Mouse (Mus musculus): Measurements from ENCODE around the gene Gad2. TPM values are rescaled to one million over a fixed set of nuclear protein-coding genes. Genes with fewer than 3 reads are reported as not detected.
"Not testable (repeated sequence)": the region's sequence is repeated elsewhere in the genome, so short reads cannot be mapped to it uniquely, and the experiment has no call there.

Gene Gad2
- 50.7 and 58.5 TPM in 2 replicates for polyA plus RNA-seq (2016; fragmentation: Nextera tagmentation; extraction: Ambion mirVana)

- Histone ChIP-seq H3K4me1 (peaks cover 28% of the 10 kb centered on the region), H3K4me2 (replicated peaks) (peak within 1 kb of the TSS; percentile 75), H3K9me3 (replicated peaks) (no peaks in the 10 kb centered on the region), H3K27me3 (peaks cover 86% of the 10 kb centered on the region), H3K4me3 (peak within 1 kb of the TSS; percentile 48), H3K9ac (peak within 1 kb of the TSS; percentile 70), H3K27ac (peak within 1 kb of the TSS; percentile 94), H3K36me3 (no peaks in the 10 kb centered on the region)
- under 1% methylated on average over 55 of the region's 55 CpGs for WGBS
- peak; percentile 77 for ATAC-seq (ENCODE audit: low FRiP score)
These were observed at the start of gene Gad2 for GRCm38 (mm10) chr2:22621828-22622731. Gad2 (plus strand) TSS chr2:22622205.

- 87% methylated on average over 14 of the region's 14 CpGs for WGBS
- not testable (repeated sequence) for H3K4me2 ChIP-seq (replicated peaks); H3K36me3 ChIP-seq; H3K4me3 ChIP-seq; H3K27me3 ChIP-seq; H3K4me1 ChIP-seq; H3K27ac ChIP-seq; H3K9ac ChIP-seq; H3K9me3 ChIP-seq (replicated peaks)
- ATAC-seq (ENCODE audit: low FRiP score): peak; percentile 88
These were observed 34.4 kb upstream of the Gad2 start for GRCm38 (mm10) chr2:22587469-22588169.

- not testable (repeated sequence) for H3K9me3 ChIP-seq (replicated peaks); H3K27me3 ChIP-seq; H3K4me3 ChIP-seq; H3K4me1 ChIP-seq; H3K4me2 ChIP-seq (replicated peaks); H3K9ac ChIP-seq; H3K27ac ChIP-seq; H3K36me3 ChIP-seq
- peak; percentile 54 for ATAC-seq (ENCODE audit: low FRiP score)
- WGBS: 91% methylated on average over 5 of the region's 5 CpGs
These were observed 33.8 kb upstream of the Gad2 start for GRCm38 (mm10) chr2:22588170-22588541.

GRCm38 (mm10) chr2:22588673-22589381 lies 33.2 kb upstream of the Gad2 start:
- not testable (repeated sequence) for H3K4me2 ChIP-seq (replicated peaks); H3K36me3 ChIP-seq; H3K9ac ChIP-seq; H3K9me3 ChIP-seq (replicated peaks); H3K27me3 ChIP-seq; H3K4me1 ChIP-seq; H3K27ac ChIP-seq; H3K4me3 ChIP-seq
- ATAC-seq (ENCODE audit: low FRiP score): peak; percentile 96
- 76% methylated on average over 12 of the region's 12 CpGs for WGBS

GRCm38 (mm10) chr2:22589382-22590205 lies 32.4 kb upstream of the Gad2 start:
- not testable (repeated sequence) for H3K9me3 ChIP-seq (replicated peaks); H3K27me3 ChIP-seq; H3K4me2 ChIP-seq (replicated peaks); H3K27ac ChIP-seq; H3K36me3 ChIP-seq; H3K9ac ChIP-seq; H3K4me3 ChIP-seq; H3K4me1 ChIP-seq
- peak; percentile 94 for ATAC-seq (ENCODE audit: low FRiP score)
- 92% methylated on average over 16 of the region's 17 CpGs for WGBS

GRCm38 (mm10) chr2:22590206-22590490 lies 31.9 kb upstream of the Gad2 start:
- no peak overlapping the region for H3K27ac ChIP-seq
- H3K9ac ChIP-seq: no peak overlapping the region
- H3K27me3 ChIP-seq: no peaks in the 10 kb centered on the region
- H3K36me3 ChIP-seq: no peaks in the 10 kb centered on the region
- no peaks in the 10 kb centered on the region for H3K4me1 ChIP-seq
- H3K4me2 ChIP-seq (replicated peaks): no peak overlapping the region
- ATAC-seq (ENCODE audit: low FRiP score): no peak
- no peaks in the 10 kb centered on the region for H3K9me3 ChIP-seq (replicated peaks)
- H3K4me3 ChIP-seq: no peak overlapping the region

GRCm38 (mm10) chr2:22617951-22618350 lies 4.1 kb upstream of the Gad2 start:
- Histone ChIP-seq H3K27me3 (peaks cover 57% of the 10 kb centered on the region), H3K4me1 (peaks cover 21% of the 10 kb centered on the region), H3K9ac (no peak overlapping the region), H3K36me3 (no peaks in the 10 kb centered on the region), H3K4me3 (no peak overlapping the region), H3K9me3 (replicated peaks) (no peaks in the 10 kb centered on the region), H3K27ac (no peak overlapping the region), H3K4me2 (replicated peaks) (no peak overlapping the region)
- WGBS: 3% methylated on average over 9 of the region's 9 CpGs
- no peak for ATAC-seq (ENCODE audit: low FRiP score)

GRCm38 (mm10) chr2:22619416-22619815 lies 2.6 kb upstream of the Gad2 start:
- Histone ChIP-seq H3K4me1 (peaks cover 28% of the 10 kb centered on the region), H3K4me2 (replicated peaks) (peak overlapping the region; percentile 75), H3K36me3 (no peaks in the 10 kb centered on the region), H3K27ac (peak overlapping the region; percentile 79), H3K9ac (peak overlapping the region; percentile 43; the same call in 1 of the 2 replicates), H3K27me3 (peaks cover 70% of the 10 kb centered on the region), H3K4me3 (0 out of 2 replicates have a peak overlapping the region, but pooled peaks have one; percentile 7), H3K9me3 (replicated peaks) (no peaks in the 10 kb centered on the region)
- ATAC-seq (ENCODE audit: low FRiP score): no peak
- 2% methylated on average over 12 of the region's 12 CpGs for WGBS

GRCm38 (mm10) chr2:22620030-22620429 lies 2.0 kb upstream of the Gad2 start:
- H3K4me3 ChIP-seq: 0 out of 2 replicates have a peak overlapping the region, but pooled peaks have one; percentile 7

GRCm38 (mm10) chr2:22620534-22620933 lies 1.5 kb upstream of the Gad2 start:
- peaks cover 28% of the 10 kb centered on the region for H3K4me1 ChIP-seq
- WGBS: 3% methylated on average over 7 of the region's 7 CpGs
- H3K36me3 ChIP-seq: no peaks in the 10 kb centered on the region
- no peak overlapping the region for H3K4me3 ChIP-seq
- H3K4me2 ChIP-seq (replicated peaks): peak overlapping the region; percentile 75
- no peak for ATAC-seq (ENCODE audit: low FRiP score)
- H3K27ac ChIP-seq: peak overlapping the region; percentile 94
- H3K27me3 ChIP-seq: peaks cover 75% of the 10 kb centered on the region
- 0 out of 2 replicates have a peak overlapping the region, but pooled peaks have one; percentile 18 for H3K9ac ChIP-seq
- H3K9me3 ChIP-seq (replicated peaks): no peaks in the 10 kb centered on the region

More at GRCm38 (mm10) chr2:22620030-22620429, 2.0 kb upstream of the Gad2 start:
- Histone ChIP-seq H3K4me1 (peaks cover 28% of the 10 kb centered on the region), H3K9me3 (replicated peaks) (no peaks in the 10 kb centered on the region), H3K4me2 (replicated peaks) (peak overlapping the region; percentile 75), H3K36me3 (no peaks in the 10 kb centered on the region), H3K27me3 (peaks cover 70% of the 10 kb centered on the region), H3K27ac (peak overlapping the region; percentile 94), H3K9ac (peak overlapping the region; percentile 43; the same call in 1 of the 2 replicates)
- peak; percentile 24; the same call in 1 of the 2 replicates for ATAC-seq (ENCODE audit: low FRiP score)
- 1% methylated on average over 6 of the region's 6 CpGs for WGBS

- 3% methylated on average over 20 of the region's 20 CpGs for WGBS
- Histone ChIP-seq H3K27ac (peak overlapping the region; percentile 94), H3K4me3 (peak overlapping the region; percentile 48), H3K36me3 (no peaks in the 10 kb centered on the region), H3K4me2 (replicated peaks) (peak overlapping the region; percentile 75), H3K9ac (peak overlapping the region; percentile 70), H3K9me3 (replicated peaks) (no peaks in the 10 kb centered on the region), H3K27me3 (peaks cover 80% of the 10 kb centered on the region), H3K4me1 (peaks cover 28% of the 10 kb centered on the region)
- ATAC-seq (ENCODE audit: low FRiP score): peak; percentile 67; the same call in 1 of the 2 replicates
These were observed 802 bp upstream of the Gad2 start for GRCm38 (mm10) chr2:22620978-22621827.
